Mouse (Mus musculus): ENCODE results near the gene Tnfrsf21.

GRCm38 (mm10) chr17:43110168-43110885 lies 94.0 kb downstream of the Tnfrsf21 start:
- TF ChIP-seq CTCF (IDR thresholded peaks at IDR 0.05; ENCODE audit: low read depth): no peak
- no peak for TF ChIP-seq EP300 (IDR thresholded peaks at IDR 0.05; ENCODE audit: low read depth)
